Mouse (Mus musculus): Measurements from ENCODE around the gene Atxn10.

Gene Atxn10

DNA sequence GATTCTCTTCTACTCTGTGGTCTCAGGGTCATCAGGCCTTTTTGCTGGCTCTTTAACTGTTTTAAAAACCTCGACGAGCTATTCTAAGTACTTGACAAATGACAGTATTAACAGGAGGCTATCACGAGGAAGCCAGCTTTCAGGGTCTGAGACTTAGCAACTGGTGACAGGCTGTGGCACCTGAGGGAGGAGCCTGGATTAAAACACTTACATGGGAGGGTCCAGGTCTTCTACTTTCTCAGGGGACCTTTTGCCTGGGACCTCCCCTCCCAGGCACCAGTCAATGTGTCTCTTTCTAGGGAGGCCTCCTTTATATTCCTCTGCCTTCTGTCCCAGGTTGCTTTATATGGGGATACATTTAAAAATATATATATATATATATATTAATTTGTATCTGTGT, 1.8 kb upstream of the Atxn10 start:
- no peak for DNase-seq (ENCODE audit: low spot score)

DNA sequence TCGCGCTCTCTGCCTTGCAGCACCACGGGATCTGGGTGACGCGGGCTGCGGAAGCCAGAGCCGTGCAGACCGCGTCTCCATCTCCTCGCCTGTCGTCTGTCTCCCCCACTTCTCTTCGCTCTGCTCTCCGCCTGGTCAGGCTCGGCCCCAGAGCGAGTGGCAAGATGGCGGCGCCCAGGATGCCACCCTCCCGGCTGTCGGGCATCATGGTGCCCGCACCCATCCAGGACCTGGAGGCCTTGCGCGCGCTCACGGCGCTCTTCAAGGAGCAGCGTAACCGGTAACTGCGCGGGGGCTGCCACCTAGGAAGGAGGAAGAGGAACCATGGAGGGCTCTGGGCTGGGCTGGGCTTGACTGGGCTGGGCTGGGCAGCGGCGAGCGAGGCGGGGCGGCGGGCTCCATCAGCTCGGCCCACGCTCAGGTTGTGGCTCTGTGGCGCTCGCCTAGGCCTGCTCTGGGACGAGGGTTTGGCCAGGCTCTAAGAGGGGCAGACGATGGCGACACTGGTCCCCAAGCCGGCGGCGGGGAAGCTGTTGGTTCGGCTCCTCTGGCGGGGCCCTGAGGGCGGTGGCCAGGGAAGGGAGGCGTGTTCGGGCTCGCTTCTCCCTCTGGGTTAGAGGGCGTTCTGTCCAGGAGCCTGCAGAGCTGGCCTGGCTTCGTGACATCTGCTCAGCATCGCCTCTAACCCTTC, 401 bp downstream of the Atxn10 start:
- DNase-seq (ENCODE audit: low spot score) = peak; percentile 46

- no peak for DNase-seq (ENCODE audit: low spot score)
Observed at GRCm38 (mm10) chr15:85337219-85337618, 1.2 kb downstream of the Atxn10 start.

- no peak for DNase-seq (ENCODE audit: low spot score)
Observed at GRCm38 (mm10) chr15:85337979-85338378, 1.9 kb downstream of the Atxn10 start.

DNA sequence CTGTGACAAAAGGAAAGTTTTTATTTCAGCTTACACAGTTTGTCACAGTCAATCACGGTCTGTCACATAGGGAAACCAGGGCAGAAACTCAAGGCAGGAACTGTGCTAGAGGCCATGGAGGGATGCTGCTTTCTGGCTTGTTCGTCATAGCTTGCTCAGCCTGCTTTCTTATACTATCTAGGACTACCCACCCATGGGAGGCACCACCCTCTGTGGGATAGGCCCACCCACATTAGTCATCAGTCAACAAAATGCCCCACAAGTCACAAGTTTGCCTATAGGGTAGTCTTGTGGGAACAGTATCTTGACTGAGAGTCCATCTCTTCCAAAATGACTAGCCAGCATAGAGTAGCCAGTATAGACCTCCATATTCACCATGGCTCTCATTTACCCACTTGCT, 6.2 kb downstream of the Atxn10 start:
- no peak for DNase-seq (ENCODE audit: low spot score)

DNA sequence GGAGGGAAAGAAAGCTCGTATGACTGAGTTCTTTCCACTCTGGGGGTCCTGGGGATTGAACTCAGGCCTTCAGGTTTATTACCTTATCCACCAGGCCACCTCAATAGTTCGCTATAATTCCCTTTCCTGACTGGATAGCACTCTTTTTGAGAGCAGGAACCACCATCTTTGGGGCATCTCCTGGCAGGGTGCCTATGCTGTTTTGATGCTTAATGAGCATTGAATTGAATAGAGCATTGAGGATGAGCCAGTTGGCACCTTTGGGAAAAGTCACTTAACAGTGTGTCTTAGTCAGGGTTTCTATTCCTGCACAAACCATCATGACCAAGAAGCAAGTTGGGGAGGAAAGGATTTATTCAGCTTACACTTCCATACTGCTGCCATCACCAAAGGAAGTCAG, 8.6 kb downstream of the Atxn10 start:
- DNase-seq (ENCODE audit: low spot score) = no peak

GRCm38 (mm10) chr15:85347058-85347700, 11.1 kb downstream of the Atxn10 start:
- DNase-seq (ENCODE audit: low spot score) = no peak

GRCm38 (mm10) chr15:85350144-85350543, 14.1 kb downstream of the Atxn10 start:
- DNase-seq (ENCODE audit: low spot score) = no peak

DNA sequence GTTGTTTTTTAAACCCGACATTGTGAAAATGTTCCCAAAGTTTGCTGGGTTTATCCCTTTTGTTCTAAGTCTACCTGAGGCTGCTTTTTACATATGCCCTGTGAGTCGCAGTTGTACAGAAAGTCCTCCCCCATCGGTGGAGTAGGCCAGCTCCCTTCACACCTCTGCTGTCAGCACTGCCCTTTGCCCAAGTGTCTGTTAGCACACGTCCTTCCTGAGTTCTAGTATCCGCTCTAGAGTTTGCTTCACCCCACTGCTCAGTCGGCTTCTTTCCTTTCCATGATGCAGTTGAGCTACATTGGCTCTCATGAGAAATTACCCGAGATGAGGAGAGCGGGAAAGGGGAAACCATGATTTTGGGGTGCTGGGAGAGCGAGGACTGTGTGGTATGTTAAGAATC, 18.0 kb downstream of the Atxn10 start:
- DNase-seq (ENCODE audit: low spot score) = no peak

DNA sequence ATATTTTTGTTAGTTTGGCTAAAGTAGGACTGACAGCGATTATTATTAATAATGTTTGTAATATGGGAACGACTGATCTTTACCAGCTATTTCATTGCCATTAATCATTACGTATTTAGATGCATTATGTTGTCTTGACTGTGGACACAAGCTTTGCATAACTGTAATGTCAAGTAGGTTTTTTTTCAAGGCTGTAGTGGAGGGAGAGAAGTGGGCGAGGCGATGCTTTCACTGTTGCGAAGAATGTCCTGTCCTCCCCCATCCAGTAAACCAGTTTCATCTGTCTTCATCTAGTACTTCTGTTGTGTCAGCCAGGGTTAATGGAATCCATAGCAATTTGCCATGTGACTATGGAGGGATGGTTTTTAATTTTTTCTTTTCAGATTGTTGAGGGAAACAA, 20.1 kb downstream of the Atxn10 start:
- no peak for DNase-seq (ENCODE audit: low spot score)

- no peak for DNase-seq (ENCODE audit: low spot score)
Observed at GRCm38 (mm10) chr15:85357465-85358225, 21.6 kb downstream of the Atxn10 start.

- DNase-seq (ENCODE audit: low spot score) = no peak
Observed at GRCm38 (mm10) chr15:85359483-85359882, 23.4 kb downstream of the Atxn10 start.

DNA sequence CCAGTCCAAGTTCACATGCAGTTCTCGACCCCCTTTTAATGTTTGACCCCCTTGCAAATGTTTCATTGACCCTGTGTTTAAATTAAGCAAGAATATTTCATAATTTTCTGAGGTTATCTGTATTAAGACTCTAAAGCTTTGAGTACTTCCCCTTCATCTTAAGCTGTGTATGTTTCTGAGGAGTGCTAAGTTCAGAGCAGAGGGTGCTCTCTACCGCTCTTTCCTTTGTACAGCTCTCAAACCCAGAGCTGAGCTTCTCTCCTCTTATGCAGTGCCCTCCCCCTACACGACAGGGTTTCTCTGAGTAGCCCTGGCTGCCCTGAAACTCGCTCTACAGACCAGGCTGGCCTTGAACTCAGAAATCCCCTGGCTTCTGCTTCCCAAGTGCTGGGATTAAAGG, 23.9 kb downstream of the Atxn10 start:
- no peak for DNase-seq (ENCODE audit: low spot score)

GRCm38 (mm10) chr15:85364366-85364765, 28.3 kb downstream of the Atxn10 start:
- DNase-seq (ENCODE audit: low spot score) = no peak

- DNase-seq (ENCODE audit: low spot score) = no peak
Observed at GRCm38 (mm10) chr15:85366938-85367337, 30.9 kb downstream of the Atxn10 start.

GRCm38 (mm10) chr15:85369765-85370164, 33.7 kb downstream of the Atxn10 start:
- DNase-seq (ENCODE audit: low spot score) = no peak

DNA sequence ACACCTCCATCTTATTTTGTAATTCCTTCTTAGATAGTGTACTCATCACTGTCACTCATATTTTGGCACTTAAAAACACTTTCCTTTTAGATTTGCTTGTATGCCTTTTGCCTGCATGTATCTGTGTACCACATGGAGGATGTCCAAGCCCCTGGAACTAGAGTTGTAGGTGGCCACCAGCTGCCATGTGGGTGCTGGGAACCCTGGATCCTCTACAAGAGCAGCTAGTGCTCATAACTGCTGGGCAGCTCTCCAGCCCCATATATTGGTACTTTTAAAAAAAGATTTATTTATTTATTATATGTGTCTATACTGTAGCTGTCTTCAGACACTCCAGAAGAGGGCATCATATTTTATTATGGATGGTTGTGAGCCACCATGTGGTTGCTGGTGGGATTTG, 37.1 kb downstream of the Atxn10 start:
- DNase-seq (ENCODE audit: low spot score) = no peak

- no peak for DNase-seq (ENCODE audit: low spot score)
Observed at GRCm38 (mm10) chr15:85383477-85383876, 47.4 kb downstream of the Atxn10 start.

DNA sequence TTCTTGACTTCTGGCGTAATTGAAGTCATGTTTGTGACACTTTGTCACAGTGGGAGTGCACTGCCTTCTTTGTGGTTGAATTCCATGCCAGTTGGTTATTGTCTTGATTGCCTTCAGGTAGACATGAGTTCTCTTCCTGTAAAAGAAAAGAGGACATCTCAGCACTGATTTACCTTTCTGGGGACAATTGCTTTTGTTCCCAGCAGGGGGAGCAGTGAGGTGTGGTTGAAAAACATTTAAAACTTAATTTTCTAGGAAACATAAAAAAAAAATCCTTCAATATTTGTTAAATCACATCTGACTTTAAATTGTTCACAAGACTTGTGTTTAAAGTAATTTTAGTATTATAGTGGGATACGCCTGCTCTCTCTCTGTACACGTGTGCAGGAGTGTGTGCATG, 52.7 kb downstream of the Atxn10 start:
- DNase-seq (ENCODE audit: low spot score) = no peak

DNA sequence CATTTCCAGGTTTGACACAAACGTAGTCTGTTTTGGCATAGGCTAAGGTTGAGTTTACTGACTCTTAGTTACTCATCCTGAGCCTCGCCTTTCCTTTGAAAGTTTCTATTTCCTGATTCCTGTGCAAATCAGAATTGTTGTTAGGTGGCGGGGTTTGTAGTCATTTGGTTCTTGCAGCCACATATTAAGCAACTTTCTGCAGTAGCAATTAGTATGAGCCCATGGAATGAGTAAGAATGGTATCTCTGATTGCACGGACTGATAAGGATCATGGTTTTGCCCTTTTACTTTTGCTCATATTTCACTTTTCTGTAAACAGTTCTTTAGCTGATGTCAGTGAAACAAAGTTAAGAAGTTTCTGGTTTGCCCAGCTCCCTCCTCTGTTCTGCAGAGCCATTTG, 53.9 kb downstream of the Atxn10 start:
- no peak for DNase-seq (ENCODE audit: low spot score)

DNA sequence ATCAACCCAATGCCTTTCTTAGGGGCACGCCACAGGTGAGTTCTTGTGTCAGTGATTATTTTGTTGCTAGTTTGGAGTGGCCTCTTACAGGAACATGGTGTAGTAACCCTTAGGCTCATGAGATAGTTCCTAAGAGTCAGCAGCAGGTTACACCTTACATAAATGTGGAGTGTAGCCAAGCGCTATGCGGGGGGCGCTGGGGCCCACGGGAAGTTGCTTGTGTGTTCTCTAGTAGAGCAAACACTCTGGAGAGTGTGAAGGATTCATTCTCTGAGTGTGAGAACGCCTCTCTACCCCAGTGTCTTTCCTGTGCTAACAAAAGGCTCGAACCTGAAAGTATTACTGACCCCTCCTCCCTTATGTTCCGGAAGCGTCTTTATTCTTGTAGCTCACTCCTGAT, 59.3 kb downstream of the Atxn10 start:
- no peak for DNase-seq (ENCODE audit: low spot score)

DNA sequence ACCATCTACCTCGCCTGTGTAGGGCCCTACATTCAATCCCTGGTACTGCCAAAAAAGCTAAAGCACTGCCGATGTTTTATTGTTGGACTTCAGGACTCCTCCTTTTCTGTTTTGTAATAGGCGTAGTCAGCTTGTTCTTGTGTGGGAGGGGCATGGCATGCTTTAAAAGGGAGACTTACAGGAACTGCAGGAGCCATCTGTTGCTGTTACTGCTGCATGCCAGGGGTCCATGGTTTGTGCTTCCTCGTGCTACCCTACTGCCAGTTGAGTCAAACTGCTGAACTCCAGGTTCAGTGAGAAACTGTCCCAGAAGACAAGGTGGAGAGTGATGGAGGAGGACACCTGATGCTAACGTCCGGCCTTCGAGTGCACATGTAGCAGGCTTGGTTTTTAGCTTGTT, 65.9 kb downstream of the Atxn10 start:
- no peak for DNase-seq (ENCODE audit: low spot score)

DNA sequence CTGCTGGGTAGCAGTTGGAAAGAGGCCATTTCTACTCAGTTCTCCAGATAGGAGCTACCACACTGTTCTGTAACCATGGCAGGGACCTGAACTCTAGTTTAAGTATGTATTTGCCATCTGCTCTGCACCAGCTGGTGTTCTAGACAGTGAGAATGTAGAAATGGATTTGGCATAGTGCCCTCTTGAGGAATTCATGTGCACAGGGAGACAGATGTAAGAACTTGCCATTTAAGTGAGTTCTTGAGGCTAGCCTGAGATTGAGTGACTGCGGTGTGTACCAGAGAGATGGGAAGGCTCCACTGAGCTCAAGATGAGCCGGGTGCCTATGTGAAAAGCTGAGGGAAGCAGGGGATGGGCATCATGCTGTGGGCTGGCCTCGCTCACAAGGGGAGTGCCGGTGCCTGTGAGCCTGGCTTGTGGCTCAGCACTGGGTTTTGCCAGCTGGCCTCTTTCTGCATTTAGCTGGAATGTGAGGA, 67.2 kb downstream of the Atxn10 start:
- no peak for DNase-seq (ENCODE audit: low spot score)

Measured in urinary bladder, postnatal 10 days (tissue).